Mouse (Mus musculus): ENCODE results near the gene Gm884. TPM values are rescaled to one million over a fixed set of nuclear protein-coding genes. Genes with fewer than 3 reads are reported as not detected.

Gene Gm884
- total and polyA plus RNA-seq, 2 experiments from 2014 or later, result not detected

DNA sequence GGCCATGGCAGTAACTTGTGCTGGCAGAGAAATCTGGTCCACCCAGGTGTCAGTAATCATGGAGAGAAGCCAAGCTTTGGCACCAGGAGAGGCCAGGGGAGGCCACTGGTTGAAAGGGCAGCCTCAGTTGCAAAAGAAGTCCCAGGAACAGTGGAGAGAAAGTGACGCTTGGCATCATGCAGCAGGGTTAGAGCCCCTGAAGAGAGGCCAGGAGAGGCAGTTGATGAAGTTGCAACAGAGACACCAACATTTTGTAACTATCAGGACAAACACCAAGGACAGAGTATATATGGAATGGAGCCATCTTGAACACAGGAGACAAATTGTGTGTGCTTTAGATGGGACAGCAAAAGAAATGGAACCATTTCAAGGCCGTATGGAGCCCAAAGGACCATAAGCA, 108.8 kb downstream of the Gm884 start:
- H3K9me3 ChIP-seq (ENCODE audit: low read length), result no peaks in the 10 kb centered on the region
- H3K4me2 ChIP-seq (ENCODE audit: low read depth), result no peak overlapping the region
- H3K9ac ChIP-seq, result no peak overlapping the region
- no peak for TF ChIP-seq CTCF (IDR thresholded peaks at IDR 0.05; ENCODE audit: low read depth)
- no peaks in the 10 kb centered on the region for H3K27me3 ChIP-seq (ENCODE audit: insufficient read depth, low read length)
- ATAC-seq (no peak), DNase-seq (no peak)
- no peaks in the 10 kb centered on the region for H3K4me1 ChIP-seq (ENCODE audit: insufficient read depth)
- no peak overlapping the region for H3K4me3 ChIP-seq (ENCODE audit: low read depth, low read length)
- 88% methylated on average over 2 of the region's 2 CpGs for WGBS
- no peaks in the 10 kb centered on the region for H3K36me3 ChIP-seq (ENCODE audit: insufficient read depth)
- no peak overlapping the region for H3K27ac ChIP-seq (ENCODE audit: low read depth, low read length)

DNA sequence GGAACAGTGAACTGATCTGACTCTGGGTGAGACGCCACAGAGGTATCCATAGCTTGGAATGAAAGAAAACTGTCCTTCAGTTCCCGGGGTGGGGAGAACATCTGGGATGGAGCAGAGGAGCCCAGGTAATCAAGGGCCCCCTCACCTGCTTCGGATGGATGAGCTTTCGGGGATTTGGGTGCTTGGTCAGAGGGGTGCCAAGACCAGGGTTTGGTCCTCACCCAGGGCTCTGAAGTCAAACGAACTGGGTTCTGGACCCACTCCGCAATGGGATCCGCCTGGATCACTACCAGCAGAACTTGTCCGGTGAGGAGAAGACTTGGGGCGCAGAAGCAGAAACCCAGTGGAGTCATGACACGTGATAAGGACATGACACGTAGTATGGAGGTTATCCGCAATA, 116.4 kb downstream of the Gm884 start, which contains the start of gene Lrrc37a:
Lrrc37a (minus strand) TSS at position 101 of the 400 bp plus-strand sequence.
- Histone ChIP-seq H3K9me3 (ENCODE audit: low read length) (no peaks in the 10 kb centered on the region), H3K4me1 (ENCODE audit: insufficient read depth) (no peaks in the 10 kb centered on the region), H3K9ac (no peak within 1 kb of the TSS), H3K27ac (ENCODE audit: low read depth, low read length) (no peak within 1 kb of the TSS), H3K27me3 (ENCODE audit: insufficient read depth, low read length) (no peaks in the 10 kb centered on the region), H3K36me3 (ENCODE audit: insufficient read depth) (no peaks in the 10 kb centered on the region), H3K4me2 (ENCODE audit: low read depth) (no peak within 1 kb of the TSS), H3K4me3 (ENCODE audit: low read depth, low read length) (no peak within 1 kb of the TSS)
- DNase-seq, result no peak
- no peak for TF ChIP-seq CTCF (IDR thresholded peaks at IDR 0.05; ENCODE audit: low read depth)
- ATAC-seq, result no peak
- WGBS, result 95% methylated on average over 12 of the region's 12 CpGs

Other genes starting within 250 kb of the Gm884 start
- 4.2 and 7.1 TPM in 2 replicates for gene Plekhm1, start 208.5 kb downstream of the Gm884 start, total RNA-seq (2014; rRNA removed)
- 5.3 and 5.7 TPM in 2 replicates for gene Plekhm1, start 208.5 kb downstream of the Gm884 start, polyA plus RNA-seq (2015; fragmentation: Nextera tagmentation; extraction: Ambion mirVana)
- gene Lrrc37a, start 116.5 kb downstream of the Gm884 start, total RNA-seq (2014; rRNA removed), result not detected in 2 replicates
- not detected in 2 replicates for gene Lrrc37a, start 116.5 kb downstream of the Gm884 start, polyA plus RNA-seq (2015; fragmentation: Nextera tagmentation; extraction: Ambion mirVana)
- gene Lyzl6, start 17.8 kb upstream of the Gm884 start, total RNA-seq (2014; rRNA removed), result not detected in 2 replicates
- not detected in 2 replicates for gene Lyzl6, start 17.8 kb upstream of the Gm884 start, polyA plus RNA-seq (2015; fragmentation: Nextera tagmentation; extraction: Ambion mirVana)
- gene Rprml, start 28.4 kb upstream of the Gm884 start, total RNA-seq (2014; rRNA removed), result 44.8 and 56.6 TPM in 2 replicates
- gene Rprml, start 28.4 kb upstream of the Gm884 start, polyA plus RNA-seq (2015; fragmentation: Nextera tagmentation; extraction: Ambion mirVana), result 65.4 and 71.1 TPM in 2 replicates
- 91.6 and 117 TPM in 2 replicates for gene Gosr2, start 76.8 kb upstream of the Gm884 start, total RNA-seq (2014; rRNA removed)
- 102 and 103 TPM in 2 replicates for gene Gosr2, start 76.8 kb upstream of the Gm884 start, polyA plus RNA-seq (2015; fragmentation: Nextera tagmentation; extraction: Ambion mirVana)
- 0.62 TPM in 2 replicates for gene Wnt9b, start 128.7 kb upstream of the Gm884 start, total RNA-seq (2014; rRNA removed)
- 0.40 and 0.97 TPM in 2 replicates for gene Wnt9b, start 128.7 kb upstream of the Gm884 start, polyA plus RNA-seq (2015; fragmentation: Nextera tagmentation; extraction: Ambion mirVana)
- gene Wnt3, start 153.0 kb upstream of the Gm884 start, total RNA-seq (2014; rRNA removed), result 4.4 and 6.1 TPM in 2 replicates
- 4.1 and 8.1 TPM in 2 replicates for gene Wnt3, start 153.0 kb upstream of the Gm884 start, polyA plus RNA-seq (2015; fragmentation: Nextera tagmentation; extraction: Ambion mirVana)